Mouse (Mus musculus): Measurements from ENCODE around the gene Dip2b. TPM values are rescaled to one million over a fixed set of nuclear protein-coding genes. Genes with fewer than 3 reads are reported as not detected.

Gene Dip2b
- polyA plus RNA-seq, 1 experiment from 2014 or later: 18.1 TPM

DNA sequence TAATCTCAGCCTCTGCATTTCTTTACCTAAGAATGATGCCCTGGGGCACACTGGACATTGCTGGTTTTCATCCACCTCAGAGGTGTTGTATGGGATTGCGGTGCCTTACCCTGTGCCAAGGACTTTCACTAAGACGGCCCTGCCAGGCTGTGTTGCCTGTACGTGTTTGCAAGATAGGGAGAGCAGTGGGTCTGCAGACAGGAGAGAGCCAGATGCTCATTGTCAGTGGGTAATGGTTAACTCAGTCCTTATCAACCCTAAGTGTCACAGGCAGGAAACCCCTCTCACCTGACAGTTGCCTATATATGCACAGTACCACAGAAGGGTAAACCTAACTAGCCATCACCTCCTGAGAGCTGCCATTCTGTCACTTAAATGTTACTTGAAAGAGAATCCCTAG is 107.5 kb downstream of the Dip2b start:
- no peak for DNase-seq
- Histone ChIP-seq H3K4me3 (ENCODE audit: low read depth, low read length) (no peak overlapping the region), H3K9me3 (ENCODE audit: low read depth, low read length) (no peaks in the 10 kb centered on the region), H3K4me1 (ENCODE audit: insufficient read depth) (peaks cover 2% of the 10 kb centered on the region; the same call in 1 of the 2 replicates), H3K27ac (ENCODE audit: low read depth) (0 out of 2 replicates have a peak overlapping the region, but pooled peaks have one; percentile 45), H3K4me2 (no peak overlapping the region), H3K36me3 (ENCODE audit: insufficient read depth) (peaks cover 5% of the 10 kb centered on the region; the same call in 1 of the 2 replicates), H3K9ac (no peak overlapping the region), H3K27me3 (ENCODE audit: insufficient read depth, low read length) (no peaks in the 10 kb centered on the region)
- 0 out of 2 replicates have a peak, but pooled peaks have one; percentile 42 for ATAC-seq (ENCODE audit: insufficient read depth)
- 47% methylated on average over 3 of the region's 3 CpGs for WGBS
- TF ChIP-seq CTCF (IDR thresholded peaks at IDR 0.05; ENCODE audit: low read depth): no peak

GRCm38 (mm10) chr15:100150593-100150992 is 112.1 kb downstream of the Dip2b start:
- no peaks in the 10 kb centered on the region for H3K9me3 ChIP-seq (ENCODE audit: low read depth, low read length)
- no peaks in the 10 kb centered on the region for H3K4me1 ChIP-seq (ENCODE audit: insufficient read depth)
- no peak overlapping the region for H3K4me2 ChIP-seq
- DNase-seq (no peak), ATAC-seq (ENCODE audit: insufficient read depth) (no peak)
- peaks cover 11% of the 10 kb centered on the region for H3K36me3 ChIP-seq (ENCODE audit: insufficient read depth)
- no peak for TF ChIP-seq CTCF (IDR thresholded peaks at IDR 0.05; ENCODE audit: low read depth)
- H3K27ac ChIP-seq (ENCODE audit: low read depth): no peak overlapping the region
- no peaks in the 10 kb centered on the region for H3K27me3 ChIP-seq (ENCODE audit: insufficient read depth, low read length)
- 0 out of 2 replicates have a peak overlapping the region, but pooled peaks have one; percentile 23 for H3K9ac ChIP-seq
- H3K4me3 ChIP-seq (ENCODE audit: low read depth, low read length): no peak overlapping the region
- 67% methylated on average over 4 of the region's 4 CpGs for WGBS

DNA sequence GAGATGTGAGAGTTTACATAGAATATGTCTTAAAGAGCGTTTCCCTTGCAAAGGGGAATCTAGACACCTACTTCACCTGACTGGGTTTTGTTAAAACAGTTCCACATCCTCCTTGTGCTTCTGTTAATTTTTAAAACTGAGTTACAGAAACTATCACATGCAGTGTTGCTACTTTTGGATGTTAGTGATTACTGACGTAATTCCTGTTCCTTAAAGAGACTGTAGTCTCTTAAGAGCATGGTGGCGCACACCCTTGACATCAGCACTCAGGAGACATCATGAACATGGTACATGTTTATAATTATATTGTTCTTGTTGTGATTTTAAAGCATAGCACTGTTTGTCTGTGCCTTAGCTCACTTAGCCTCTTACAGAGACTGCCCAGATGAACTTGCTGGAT is 113.9 kb downstream of the Dip2b start:
- Histone ChIP-seq H3K4me3 (ENCODE audit: low read depth, low read length) (no peak overlapping the region), H3K4me2 (no peak overlapping the region), H3K27me3 (ENCODE audit: insufficient read depth, low read length) (no peaks in the 10 kb centered on the region), H3K27ac (ENCODE audit: low read depth) (no peak overlapping the region), H3K36me3 (ENCODE audit: insufficient read depth) (peaks cover 23% of the 10 kb centered on the region), H3K9me3 (ENCODE audit: low read depth, low read length) (no peaks in the 10 kb centered on the region), H3K4me1 (ENCODE audit: insufficient read depth) (no peaks in the 10 kb centered on the region), H3K9ac (no peak overlapping the region)
- DNase-seq: no peak
- 86% methylated on average over 3 of the region's 3 CpGs for WGBS
- no peak for ATAC-seq (ENCODE audit: insufficient read depth)
- TF ChIP-seq CTCF (IDR thresholded peaks at IDR 0.05; ENCODE audit: low read depth): no peak

GRCm38 (mm10) chr15:100153024-100153423 is 114.6 kb downstream of the Dip2b start:
- Histone ChIP-seq H3K36me3 (ENCODE audit: insufficient read depth) (peaks cover 27% of the 10 kb centered on the region), H3K9me3 (ENCODE audit: low read depth, low read length) (no peaks in the 10 kb centered on the region), H3K9ac (no peak overlapping the region), H3K4me3 (ENCODE audit: low read depth, low read length) (no peak overlapping the region), H3K27ac (ENCODE audit: low read depth) (no peak overlapping the region), H3K27me3 (ENCODE audit: insufficient read depth, low read length) (no peaks in the 10 kb centered on the region), H3K4me2 (no peak overlapping the region), H3K4me1 (ENCODE audit: insufficient read depth) (no peaks in the 10 kb centered on the region)
- no peak for ATAC-seq (ENCODE audit: insufficient read depth)
- no peak for DNase-seq
- WGBS: 60% methylated on average over 3 of the region's 3 CpGs
- TF ChIP-seq CTCF (IDR thresholded peaks at IDR 0.05; ENCODE audit: low read depth): no peak

DNA sequence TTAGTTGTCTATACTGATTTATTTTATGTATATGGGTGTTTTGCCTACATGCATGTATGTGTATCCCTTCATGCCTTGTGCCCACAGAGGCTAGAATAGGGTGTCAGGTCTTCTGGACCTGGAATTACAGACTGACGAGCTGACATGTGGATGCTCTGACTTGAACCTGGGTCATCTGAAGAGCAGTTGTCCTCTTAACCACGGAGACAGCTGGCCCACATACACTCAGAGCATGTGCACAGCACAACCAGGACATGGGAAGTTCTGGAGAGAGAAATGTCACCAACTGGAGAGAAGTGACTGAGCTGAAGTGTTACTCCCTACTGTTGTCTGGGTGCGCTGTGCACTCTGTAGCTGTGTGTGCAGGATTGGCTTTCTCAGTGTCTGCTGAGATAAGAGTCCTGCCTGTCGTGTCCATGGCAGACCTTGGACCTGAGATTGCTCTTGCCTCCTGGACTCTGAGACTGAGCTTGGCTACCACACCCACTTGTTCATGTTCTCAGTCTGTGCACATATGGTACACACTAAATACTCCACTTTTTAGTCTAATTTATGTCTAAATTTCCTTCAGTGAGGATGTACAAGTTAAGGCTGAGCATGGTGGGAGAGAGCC is 117.7 kb downstream of the Dip2b start:
- H3K9me3 ChIP-seq (ENCODE audit: low read depth, low read length): no peaks in the 10 kb centered on the region
- H3K9ac ChIP-seq: no peak overlapping the region
- H3K4me3 ChIP-seq (ENCODE audit: low read depth, low read length): no peak overlapping the region
- 82% methylated on average over 4 of the region's 4 CpGs for WGBS
- H3K27me3 ChIP-seq (ENCODE audit: insufficient read depth, low read length): no peaks in the 10 kb centered on the region
- ATAC-seq (ENCODE audit: insufficient read depth): no peak
- peaks cover 36% of the 10 kb centered on the region for H3K36me3 ChIP-seq (ENCODE audit: insufficient read depth)
- H3K27ac ChIP-seq (ENCODE audit: low read depth): no peak overlapping the region
- H3K4me2 ChIP-seq: no peak overlapping the region
- TF ChIP-seq CTCF (IDR thresholded peaks at IDR 0.05; ENCODE audit: low read depth): no peak
- no peak for DNase-seq
- H3K4me1 ChIP-seq (ENCODE audit: insufficient read depth): no peaks in the 10 kb centered on the region

- Histone ChIP-seq H3K4me3 (ENCODE audit: low read depth, low read length) (no peak overlapping the region), H3K9me3 (ENCODE audit: low read depth, low read length) (no peaks in the 10 kb centered on the region), H3K27ac (ENCODE audit: low read depth) (no peak overlapping the region), H3K4me1 (ENCODE audit: insufficient read depth) (no peaks in the 10 kb centered on the region), H3K4me2 (no peak overlapping the region), H3K9ac (no peak overlapping the region), H3K27me3 (ENCODE audit: insufficient read depth, low read length) (no peaks in the 10 kb centered on the region), H3K36me3 (ENCODE audit: insufficient read depth) (peaks cover 43% of the 10 kb centered on the region)
- 81% methylated on average over 10 of the region's 10 CpGs for WGBS
- TF ChIP-seq CTCF (IDR thresholded peaks at IDR 0.05; ENCODE audit: low read depth): no peak
- DNase-seq: no peak
- no peak for ATAC-seq (ENCODE audit: insufficient read depth)
Measured at GRCm38 (mm10) chr15:100156781-100157470, 118.5 kb downstream of the Dip2b start.

DNA sequence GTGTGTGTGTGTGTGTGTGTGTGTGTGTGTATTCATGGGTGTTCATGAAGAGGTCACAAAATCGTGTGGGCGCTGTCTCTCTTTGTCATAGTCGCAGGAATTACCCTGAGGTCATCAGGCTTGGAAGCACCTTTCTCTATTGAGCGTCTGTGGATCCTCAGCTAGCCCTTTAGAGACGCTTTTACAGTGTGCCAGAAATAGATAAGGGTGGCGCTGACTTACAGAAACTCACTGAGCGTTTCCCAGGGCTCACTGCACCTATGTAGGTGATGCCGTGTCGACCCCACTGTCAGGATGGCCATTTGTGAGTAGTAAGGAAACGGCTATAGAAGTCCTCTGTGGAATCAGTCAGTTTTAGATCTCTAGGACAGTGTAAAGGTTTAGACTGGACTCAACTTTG is 120.5 kb downstream of the Dip2b start:
- 81% methylated on average over 10 of the region's 10 CpGs for WGBS
- no peak overlapping the region for H3K9ac ChIP-seq
- DNase-seq (no peak), ATAC-seq (ENCODE audit: insufficient read depth) (no peak)
- H3K27me3 ChIP-seq (ENCODE audit: insufficient read depth, low read length): no peaks in the 10 kb centered on the region
- H3K4me3 ChIP-seq (ENCODE audit: low read depth, low read length): no peak overlapping the region
- no peaks in the 10 kb centered on the region for H3K9me3 ChIP-seq (ENCODE audit: low read depth, low read length)
- peaks cover 62% of the 10 kb centered on the region for H3K36me3 ChIP-seq (ENCODE audit: insufficient read depth)
- no peak for TF ChIP-seq CTCF (IDR thresholded peaks at IDR 0.05; ENCODE audit: low read depth)
- H3K4me1 ChIP-seq (ENCODE audit: insufficient read depth): no peaks in the 10 kb centered on the region
- H3K27ac ChIP-seq (ENCODE audit: low read depth): no peak overlapping the region
- no peak overlapping the region for H3K4me2 ChIP-seq

Measured in lung, embryonic 14.5 days (tissue).